Mouse (Mus musculus) spleen, postnatal 36 days (tissue): ENCODE results near the gene Antxrl.

Source experiments
- DNase-seq, 2 experiments: peaks; one replicate each; pipeline ENCODE4 v3.0.0; 2022; ENCODE audit warnings: low spot score in 2 of 2, mixed read lengths in 1 of 2

Gene Antxrl

DNA sequence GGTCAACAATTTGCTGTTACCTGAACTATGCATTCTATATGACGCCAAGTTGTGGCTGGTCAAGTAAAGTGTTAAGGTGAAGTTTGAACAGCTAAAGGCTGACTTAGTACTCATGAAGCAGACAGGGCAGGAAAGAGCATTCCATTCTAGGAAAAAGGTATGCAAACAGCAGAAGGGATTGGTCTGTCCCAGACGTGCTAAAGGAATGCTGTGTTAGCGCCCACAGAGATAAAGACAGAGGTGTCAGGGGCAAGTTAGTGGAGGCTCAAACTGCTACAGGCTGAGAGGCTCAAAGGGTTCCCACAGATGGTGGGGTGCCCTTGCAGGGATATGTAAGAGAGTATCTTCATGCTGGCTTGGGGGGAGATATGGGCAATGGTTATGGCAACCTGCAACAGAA is 51.3 kb downstream of the Antxrl start:
- DNase-seq: no peak

DNA sequence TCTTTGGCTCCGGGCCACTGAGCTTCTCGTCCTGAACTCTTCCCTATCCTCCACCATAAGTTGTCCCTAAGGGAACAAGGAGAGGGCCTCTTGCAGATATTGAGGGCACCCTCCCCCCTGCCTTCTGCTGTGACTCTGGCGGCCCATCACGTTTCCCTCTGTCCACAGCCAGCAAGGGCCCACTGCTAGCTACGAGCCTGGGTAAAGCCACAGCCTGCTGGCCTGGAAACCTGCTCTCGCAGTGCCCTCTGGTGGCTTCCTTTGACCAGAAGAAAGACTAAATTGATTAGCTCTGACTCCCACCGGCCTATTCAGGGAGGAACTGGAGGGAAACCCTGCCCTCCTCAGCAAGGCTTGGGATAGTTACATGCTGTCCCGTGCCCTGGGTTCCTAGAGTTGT is 52.4 kb downstream of the Antxrl start:
- no peak for DNase-seq

DNA sequence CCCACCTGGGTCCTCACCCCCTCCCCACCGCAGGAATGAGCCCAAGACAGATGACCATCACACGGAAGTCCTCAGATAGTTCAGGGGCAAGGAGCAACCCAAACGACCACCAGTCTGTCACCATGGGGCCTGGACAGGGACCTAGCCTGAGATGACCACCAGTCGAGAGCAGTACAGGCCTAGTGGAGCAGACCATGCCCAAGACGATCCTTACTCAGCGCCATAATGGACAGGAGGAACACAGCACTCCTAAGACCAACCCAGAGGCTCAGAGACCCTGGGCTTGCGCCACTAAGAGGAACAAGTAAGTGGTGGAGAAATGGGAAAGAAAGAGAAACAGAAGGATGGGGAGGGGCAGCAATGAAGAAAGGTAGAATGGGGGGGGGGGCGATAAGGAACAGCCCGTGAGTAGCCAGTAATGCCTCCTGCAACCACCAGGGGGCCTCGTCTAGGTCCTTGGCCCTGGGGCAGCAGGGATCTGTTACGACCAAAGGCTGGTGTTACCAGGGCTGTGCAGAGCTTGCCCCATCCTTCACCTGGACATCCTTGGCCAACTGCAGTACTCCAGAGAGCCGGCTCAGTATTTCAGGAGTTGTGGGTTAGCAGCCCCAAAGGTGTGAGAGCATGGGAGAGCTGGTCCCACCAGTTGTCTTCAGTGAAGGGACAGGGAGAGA is 54.0 kb downstream of the Antxrl start:
- no peak for DNase-seq

DNA sequence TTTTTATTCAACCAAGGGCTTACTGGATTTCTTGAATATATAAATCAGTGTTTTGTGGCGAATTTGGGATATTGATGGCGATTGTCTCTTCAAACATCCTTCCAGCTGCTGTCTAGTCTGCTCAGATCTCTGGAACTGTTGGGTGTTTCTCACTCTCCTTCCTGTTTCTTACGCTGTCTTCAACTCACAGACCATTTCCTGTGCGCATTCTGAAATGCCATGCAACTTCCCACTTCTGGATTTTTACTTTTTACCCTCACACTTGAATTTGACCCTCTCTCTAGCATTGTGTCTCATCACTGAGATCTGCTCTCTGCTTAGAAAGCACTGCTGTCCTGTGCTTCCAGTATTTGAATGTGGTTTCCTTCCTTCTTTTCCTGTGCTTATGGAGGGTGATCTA is 55.1 kb downstream of the Antxrl start:
- no peak for DNase-seq

DNA sequence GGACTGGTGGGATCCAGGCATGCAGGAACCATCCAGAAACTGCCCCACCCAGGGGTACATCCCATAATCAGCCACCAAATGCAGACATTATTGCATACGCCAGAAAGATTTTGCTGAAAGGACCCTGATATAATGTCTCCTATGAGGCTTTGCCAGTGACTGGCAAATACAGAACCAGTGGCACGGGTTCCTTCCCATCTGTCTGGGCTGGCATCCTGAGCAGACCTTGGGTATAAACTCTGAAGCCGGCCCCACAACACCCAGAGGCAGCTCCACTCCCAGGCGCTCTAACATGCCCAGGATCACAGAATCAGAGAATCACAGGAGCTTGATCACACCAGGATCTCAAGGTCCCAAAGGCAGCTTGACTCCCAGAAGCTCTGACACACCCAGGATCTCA is 61.8 kb downstream of the Antxrl start:
- DNase-seq: no peak

DNA sequence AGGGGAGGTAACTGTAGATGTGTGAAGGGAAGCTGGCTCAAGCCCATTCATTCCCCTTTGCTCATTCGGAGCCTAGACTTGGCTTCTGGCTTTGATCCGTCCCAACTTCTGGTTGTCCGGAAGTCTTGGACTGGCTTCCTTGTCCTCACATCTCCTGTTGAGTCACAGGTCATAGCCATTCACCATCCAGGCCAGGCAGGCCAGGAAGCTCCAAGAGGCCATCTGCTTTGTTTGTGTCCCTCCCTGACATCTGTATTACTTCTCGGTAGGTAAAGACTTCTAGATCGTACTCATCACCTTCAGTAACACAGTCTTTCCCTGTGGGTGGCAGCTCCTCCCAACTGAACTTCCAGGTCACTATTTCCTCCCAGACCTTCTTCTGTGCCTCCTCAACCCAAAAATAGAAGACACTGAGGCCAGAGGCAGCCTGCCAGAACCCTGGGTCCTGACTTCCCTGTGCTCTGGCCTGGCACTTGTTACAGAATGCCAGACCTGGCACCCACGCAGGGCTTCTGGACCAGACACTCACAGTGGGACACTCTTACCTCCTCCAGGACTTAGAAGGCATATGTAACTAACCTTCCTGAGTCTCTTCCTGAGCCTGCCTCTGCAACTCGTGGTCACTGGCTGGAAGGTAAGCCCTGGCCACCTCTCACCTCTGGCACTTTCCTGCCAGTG is 66.7 kb downstream of the Antxrl start:
- no peak for DNase-seq

DNA sequence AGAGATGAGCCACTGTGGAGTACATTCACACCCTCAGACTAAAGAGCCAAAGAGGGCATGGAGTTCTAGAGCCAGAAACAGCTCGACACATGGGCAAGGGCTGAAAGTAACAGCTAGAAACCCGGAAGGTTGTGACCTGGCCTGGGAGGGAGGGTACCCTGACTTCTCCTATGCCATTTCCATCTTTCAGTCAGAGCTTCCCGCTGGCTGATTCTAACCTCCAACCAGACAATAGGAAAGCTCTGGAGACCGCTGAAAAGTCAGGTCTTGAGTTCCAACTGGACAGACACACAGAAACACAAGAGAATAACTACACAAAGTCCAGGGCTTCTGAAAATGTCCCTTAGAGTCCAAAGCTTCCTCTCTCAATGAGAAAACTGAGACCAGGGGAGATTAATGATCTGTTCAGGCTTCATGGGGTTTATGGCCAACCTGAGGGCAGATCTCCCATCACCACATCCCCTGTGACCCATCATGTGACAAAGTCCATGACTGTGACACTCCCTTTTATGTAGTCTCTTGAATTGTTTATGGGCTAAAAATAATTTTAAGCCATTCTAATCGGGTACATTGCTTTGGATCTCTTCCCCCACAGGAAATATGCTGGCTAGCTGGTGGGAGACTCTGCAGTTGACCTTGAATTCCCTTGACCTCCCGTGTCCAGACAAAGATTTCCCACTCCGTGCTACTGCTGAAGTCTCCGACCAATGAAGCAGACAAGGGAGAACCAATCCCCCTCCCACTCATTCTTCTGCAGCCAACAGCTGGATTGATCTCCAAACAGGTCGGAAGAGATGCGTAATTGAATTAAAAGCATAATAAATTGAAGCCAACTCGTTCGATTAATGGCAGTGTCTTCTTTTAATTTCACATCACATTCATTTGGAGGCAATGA is 67.8 kb downstream of the Antxrl start:
- no peak for DNase-seq

DNA sequence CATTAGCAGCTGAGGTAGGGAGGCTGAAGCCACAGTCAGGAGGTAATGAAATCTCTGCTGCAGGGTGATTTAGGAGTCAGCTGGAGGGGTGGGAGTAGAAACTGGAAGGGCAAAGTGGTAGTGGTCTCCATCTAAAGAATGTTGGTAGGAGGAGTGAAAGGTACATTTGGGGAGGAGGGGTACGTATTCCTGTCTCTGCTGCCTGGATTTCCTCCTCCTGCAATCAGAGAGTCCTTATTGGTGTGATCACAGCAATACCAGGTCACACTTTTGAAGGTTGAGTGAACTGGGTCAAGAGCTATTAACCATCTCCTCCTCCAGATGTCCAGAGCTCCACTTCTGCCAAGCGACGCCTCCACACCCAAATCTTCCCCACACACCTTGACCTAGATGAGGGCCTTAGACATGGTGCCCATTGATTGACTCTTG is 68.4 kb downstream of the Antxrl start:
- DNase-seq: no peak

DNA sequence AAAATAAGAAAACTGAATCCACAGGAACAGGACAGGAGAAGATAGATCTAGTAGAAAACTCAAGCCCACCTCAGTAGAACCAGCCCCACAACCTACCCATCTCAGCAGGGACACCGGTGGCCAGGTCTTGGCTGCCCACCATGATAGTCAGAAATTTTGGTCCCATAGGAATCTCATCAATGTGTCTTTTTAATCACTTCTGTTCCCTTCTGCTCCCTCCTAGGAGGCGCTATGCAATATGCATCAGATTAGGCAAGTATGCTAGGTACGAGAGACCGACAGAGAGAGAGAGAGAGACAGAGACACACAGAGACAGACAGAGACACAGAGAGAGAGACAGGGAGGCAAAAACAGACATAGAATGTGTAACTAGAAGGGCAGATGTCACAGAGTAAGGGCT is 69.2 kb downstream of the Antxrl start:
- no peak for DNase-seq
